Mouse (Mus musculus) hindbrain, postnatal 0 days (tissue): Measurements from ENCODE around the gene Gm11569. TPM values are rescaled to one million over a fixed set of nuclear protein-coding genes. Genes with fewer than 3 reads are reported as not detected.
"Not testable (repeated sequence)": the region's sequence is repeated elsewhere in the genome, so short reads cannot be mapped to it uniquely, and the experiment has no call there.

Experiments
- ATAC-seq: fragments of 200-750 bp; cut with Nextera tagmentation; 2 replicates; pipeline ENCODE4 v1.8.0; 2017; ENCODE audit warnings: mild to moderate bottlenecking, moderate TSS enrichment, moderate library complexity
- DNase-seq: peaks from one replicate; pipeline ENCODE4 v3.0.0-alpha.2; 2015; ENCODE audit warnings: low spot score
- H3K27ac ChIP-seq: fragments of 300-500 bp; sonication (generic); 2 replicates; pipeline ENCODE4 v1.5.1; 2014; ENCODE audit warnings: mild to moderate bottlenecking
- H3K27me3 ChIP-seq: fragments of 300-500 bp; sonication (generic); 2 replicates; pipeline ENCODE4 v1.6.1; 2014; ENCODE audit warnings: low read length, mixed read lengths; ENCODE audit not compliant: insufficient read depth
- H3K36me3 ChIP-seq: fragments of 300-500 bp; sonication (generic); 2 replicates; pipeline ENCODE4 v1.6.1; 2014; ENCODE audit warnings: low read length, mixed read lengths; ENCODE audit not compliant: insufficient read depth
- H3K4me1 ChIP-seq: fragments of 300-500 bp; sonication (generic); 2 replicates; pipeline ENCODE4 v1.6.1; 2014; ENCODE audit warnings: antibody characterized with exemption, low read length, mixed read lengths; ENCODE audit not compliant: insufficient read depth
- H3K4me2 ChIP-seq: fragments of 300-500 bp; sonication (generic); 2 replicates; pipeline ENCODE4 v1.6.1; 2014; ENCODE audit warnings: low read depth, mild to moderate bottlenecking, low read length, moderate library complexity, mixed read lengths
- H3K4me3 ChIP-seq: fragments of 300-500 bp; sonication (generic); 2 replicates; pipeline ENCODE4 v1.5.1; 2014; ENCODE audit warnings: low read length
- H3K9ac ChIP-seq: fragments of 300-500 bp; sonication (generic); replicated peaks from 2 replicates; pipeline ENCODE4 v1.6.1; 2014; ENCODE audit warnings: mild to moderate bottlenecking, low read length, moderate library complexity, mixed read lengths
- H3K9me3 ChIP-seq: fragments of 300-500 bp; sonication (generic); 2 replicates; pipeline ENCODE4 v1.6.1; 2016; ENCODE audit warnings: low read length, mixed read lengths
- CTCF ChIP-seq: IDR thresholded peaks from 2 replicates; pipeline ENCODE4 v1.5.1; 2016; ENCODE audit warnings: antibody characterized with exemption, control low read depth, low read depth
- WGBS: fragments of 180-500 bp; shearing (Covaris S2); extraction: QIAGEN DNeasy Blood & Tissue Kit; methylation state at CpG from one replicate; pipeline ENCODE4 v1.1.7; 2014; 5-methylcytosine and 5-hydroxymethylcytosine counted together
- polyA plus RNA-seq: library from polyadenylated mRNA; unstranded; fragments of >200 nt; fragmentation: Nextera tagmentation; extraction: Ambion mirVana; gene quantifications from 2 replicates; pipeline ENCODE4 v1.2.1, GENCODE M21; 2015
- total RNA-seq: library from RNA; depleted of rRNA; stranded (reverse); fragments of >200 nt; gene quantifications from 2 replicates; pipeline ENCODE4 v1.2.3, GENCODE M21; 2014; rRNA removed

Gm11569 gene
- total and polyA plus RNA-seq, 2 experiments from 2014 or later, result not detected

GRCm38 (mm10) chr11:99793367-99793766 is 5.4 kb downstream of the Gm11569 start, which contains the start of gene Gm11596:
Gene Gm11596, minus strand, starts transcription at chr11:99793467.
- H3K4me2 ChIP-seq, result no peak within 1 kb of the TSS
- ATAC-seq (no peak), DNase-seq (no peak)
- H3K9me3 ChIP-seq, result no peaks in the 10 kb centered on the region
- H3K4me3 ChIP-seq, result no peak within 1 kb of the TSS
- H3K9ac ChIP-seq, result no peak within 1 kb of the TSS
- TF ChIP-seq CTCF, result no peak
- H3K27ac ChIP-seq, result no peak within 1 kb of the TSS
- no peaks in the 10 kb centered on the region for H3K27me3 ChIP-seq
- no peaks in the 10 kb centered on the region for H3K36me3 ChIP-seq
- 90% methylated on average over 2 of the region's 2 CpGs for WGBS
- H3K4me1 ChIP-seq, result no peaks in the 10 kb centered on the region

- H3K4me3 ChIP-seq, H3K9me3 ChIP-seq, H3K27ac ChIP-seq, DNase-seq, H3K27me3 ChIP-seq, H3K4me1 ChIP-seq, ATAC-seq, H3K9ac ChIP-seq, H3K4me2 ChIP-seq, H3K36me3 ChIP-seq: not testable (repeated sequence)
Measured at GRCm38 (mm10) chr11:99784900-99785299, 13.8 kb downstream of the Gm11569 start, which contains the start of gene Krtap4-9. Gene Krtap4-9, plus strand, starts transcription at chr11:99785200.

- Histone ChIP-seq H3K27ac (no peak within 1 kb of the TSS), H3K4me2 (no peak within 1 kb of the TSS), H3K4me1 (no peaks in the 10 kb centered on the region), H3K9me3 (no peaks in the 10 kb centered on the region), H3K9ac (no peak within 1 kb of the TSS), H3K27me3 (no peaks in the 10 kb centered on the region), H3K36me3 (no peaks in the 10 kb centered on the region), H3K4me3 (no peak within 1 kb of the TSS)
- WGBS, result 94% methylated on average over 2 of the region's 2 CpGs
- no peak for TF ChIP-seq CTCF
- DNase-seq (no peak), ATAC-seq (no peak)
Measured at GRCm38 (mm10) chr11:99780604-99781003, 18.1 kb downstream of the Gm11569 start, which contains the start of gene Krtap4-8. Gene Krtap4-8, minus strand, starts transcription at chr11:99780704.

- no peak overlapping the region for H3K4me2 ChIP-seq
- H3K9me3 ChIP-seq, result no peaks in the 10 kb centered on the region
- H3K9ac ChIP-seq, result no peak overlapping the region
- no peak overlapping the region for H3K4me3 ChIP-seq
- no peak overlapping the region for H3K27ac ChIP-seq
- no peaks in the 10 kb centered on the region for H3K36me3 ChIP-seq
- no peaks in the 10 kb centered on the region for H3K4me1 ChIP-seq
- H3K27me3 ChIP-seq, result no peaks in the 10 kb centered on the region
- no peak for TF ChIP-seq CTCF
- ATAC-seq (no peak), DNase-seq (no peak)
- WGBS, result 42% methylated on average over 7 of the region's 7 CpGs
Measured at GRCm38 (mm10) chr11:99778401-99778800, 20.3 kb downstream of the Gm11569 start.

- not testable (repeated sequence) for H3K27me3 ChIP-seq, H3K4me1 ChIP-seq, H3K4me2 ChIP-seq, H3K27ac ChIP-seq, H3K9ac ChIP-seq, H3K36me3 ChIP-seq, ATAC-seq, H3K4me3 ChIP-seq, H3K9me3 ChIP-seq, DNase-seq
Measured at GRCm38 (mm10) chr11:99772813-99773212, 25.9 kb downstream of the Gm11569 start, which contains the start of gene Gm11595. Gene Gm11595, minus strand, starts transcription at chr11:99772913.

DNA sequence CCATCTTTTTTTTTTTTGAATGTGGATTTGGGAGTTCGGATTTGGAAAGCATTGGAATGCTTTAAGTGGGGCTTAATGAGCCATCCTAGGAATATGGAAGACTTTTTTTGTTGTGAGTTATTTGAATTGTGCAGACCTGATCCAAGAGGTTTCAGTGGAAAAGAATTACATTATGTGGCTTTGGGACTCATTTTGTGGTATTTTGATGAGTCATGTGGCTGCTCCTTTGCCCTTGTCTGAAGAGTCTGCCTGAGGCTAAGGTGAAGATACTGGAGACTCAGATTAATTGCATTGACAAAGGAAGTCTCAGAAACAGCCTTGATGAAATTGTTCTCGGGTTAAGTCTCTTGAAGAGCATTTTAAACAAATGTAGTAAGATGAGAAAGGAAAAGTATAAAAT is 30.3 kb downstream of the Gm11569 start:
- H3K4me3 ChIP-seq, result no peak overlapping the region
- WGBS, result 82% methylated on average over 2 of the region's 2 CpGs
- H3K27me3 ChIP-seq, result no peaks in the 10 kb centered on the region
- H3K9ac ChIP-seq, result no peak overlapping the region
- H3K4me2 ChIP-seq, result no peak overlapping the region
- H3K9me3 ChIP-seq, result no peaks in the 10 kb centered on the region
- no peak for ATAC-seq
- no peaks in the 10 kb centered on the region for H3K4me1 ChIP-seq
- no peak for TF ChIP-seq CTCF
- H3K36me3 ChIP-seq, result no peaks in the 10 kb centered on the region
- DNase-seq, result no peak
- H3K27ac ChIP-seq, result no peak overlapping the region

DNA sequence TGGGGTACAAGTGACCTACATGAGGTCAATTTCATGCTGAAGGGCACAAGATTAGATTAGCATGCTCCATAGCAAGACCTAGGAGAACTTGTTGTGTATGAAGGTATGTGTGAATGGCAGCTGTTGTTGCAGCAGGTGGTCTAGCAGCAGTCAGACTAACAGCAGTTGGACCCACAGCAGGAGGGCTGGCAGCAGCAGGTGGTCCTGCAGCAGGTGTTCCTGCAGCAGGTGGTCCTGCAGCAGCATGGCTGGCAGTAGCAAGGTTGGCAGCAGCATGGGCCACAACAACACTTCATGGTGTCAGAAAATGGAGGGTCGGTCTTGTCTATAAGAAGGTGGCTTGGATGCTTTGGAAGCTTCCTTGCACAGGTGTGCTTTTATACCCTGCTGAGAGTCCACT is 39.9 kb downstream of the Gm11569 start:
- no peak for DNase-seq
- H3K27me3 ChIP-seq, result no peaks in the 10 kb centered on the region
- TF ChIP-seq CTCF, result no peak
- H3K9me3 ChIP-seq, result no peaks in the 10 kb centered on the region
- H3K27ac ChIP-seq, result no peak overlapping the region
- H3K9ac ChIP-seq, result no peak overlapping the region
- no peaks in the 10 kb centered on the region for H3K36me3 ChIP-seq
- H3K4me1 ChIP-seq, result no peaks in the 10 kb centered on the region
- H3K4me3 ChIP-seq, result no peak overlapping the region
- 82% methylated on average over 1 of the region's 1 CpGs for WGBS
- H3K4me2 ChIP-seq, result no peak overlapping the region
- no peak for ATAC-seq

Other genes with a start within 250 kb of the Gm11569 start
Only the 30 nearest of the 43 such genes appear.
- gene Gm11937, start 188.7 kb downstream of the Gm11569 start, total RNA-seq, result not detected in 2 replicates
- gene Gm11937, start 188.7 kb downstream of the Gm11569 start, polyA plus RNA-seq, result not detected in 2 replicates
- gene Krtap2-4, start 184.1 kb downstream of the Gm11569 start, total RNA-seq, result 2.8 TPM in 1 of 2 replicates, not detected in the other
- not detected in 2 replicates for gene Krtap2-4, start 184.1 kb downstream of the Gm11569 start, polyA plus RNA-seq
- gene Gm11562, start 178.5 kb downstream of the Gm11569 start, total RNA-seq, result not detected in 2 replicates
- not detected in 2 replicates for gene Gm11562, start 178.5 kb downstream of the Gm11569 start, polyA plus RNA-seq
- gene Krtap4-1, start 170.7 kb downstream of the Gm11569 start, total RNA-seq, result not detected in 2 replicates
- not detected in 2 replicates for gene Krtap4-1, start 170.7 kb downstream of the Gm11569 start, polyA plus RNA-seq
- gene Krtap4-2, start 163.8 kb downstream of the Gm11569 start, total RNA-seq, result not detected in 2 replicates
- not detected in 2 replicates for gene Krtap4-2, start 163.8 kb downstream of the Gm11569 start, polyA plus RNA-seq
- gene Krtap4-7, start 154.8 kb downstream of the Gm11569 start, total RNA-seq, result not detected in 2 replicates
- not detected in 2 replicates for gene Krtap4-7, start 154.8 kb downstream of the Gm11569 start, polyA plus RNA-seq
- not detected in 2 replicates for gene Gm11555, start 148.7 kb downstream of the Gm11569 start, total RNA-seq
- gene Gm11555, start 148.7 kb downstream of the Gm11569 start, polyA plus RNA-seq, result not detected in 2 replicates
- gene Gm11563, start 140.0 kb downstream of the Gm11569 start, total RNA-seq, result not detected in 2 replicates
- gene Gm11563, start 140.0 kb downstream of the Gm11569 start, polyA plus RNA-seq, result not detected in 2 replicates
- not detected in 2 replicates for gene Krtap4-6, start 133.0 kb downstream of the Gm11569 start, total RNA-seq
- gene Krtap4-6, start 133.0 kb downstream of the Gm11569 start, polyA plus RNA-seq, result not detected in 2 replicates
- gene Gm14190, start 108.2 kb downstream of the Gm11569 start, total RNA-seq, result not detected in 2 replicates
- gene Gm14190, start 108.2 kb downstream of the Gm11569 start, polyA plus RNA-seq, result not detected in 2 replicates
- not detected in 2 replicates for gene Gm14180, start 64.6 kb downstream of the Gm11569 start, total RNA-seq
- gene Gm14180, start 64.6 kb downstream of the Gm11569 start, polyA plus RNA-seq, result not detected in 2 replicates
- gene Gm11595, start 26.0 kb downstream of the Gm11569 start, total RNA-seq, result not detected in 2 replicates
- gene Gm11595, start 26.0 kb downstream of the Gm11569 start, polyA plus RNA-seq, result not detected in 2 replicates
- not detected in 2 replicates for gene Krtap4-8, start 18.2 kb downstream of the Gm11569 start, total RNA-seq
- gene Krtap4-8, start 18.2 kb downstream of the Gm11569 start, polyA plus RNA-seq, result not detected in 2 replicates
- gene Krtap4-9, start 13.7 kb downstream of the Gm11569 start, total RNA-seq, result not detected in 2 replicates
- gene Krtap4-9, start 13.7 kb downstream of the Gm11569 start, polyA plus RNA-seq, result not detected in 2 replicates
- gene Gm11596, start 5.5 kb downstream of the Gm11569 start, total RNA-seq, result not detected in 2 replicates
- gene Gm11596, start 5.5 kb downstream of the Gm11569 start, polyA plus RNA-seq, result not detected in 2 replicates
- not detected in 2 replicates for gene Gm11554, start 5.5 kb upstream of the Gm11569 start, total RNA-seq
- not detected in 2 replicates for gene Gm11554, start 5.5 kb upstream of the Gm11569 start, polyA plus RNA-seq
- gene Krtap4-13, start 11.0 kb upstream of the Gm11569 start, total RNA-seq, result not detected in 2 replicates
- gene Krtap4-13, start 11.0 kb upstream of the Gm11569 start, polyA plus RNA-seq, result not detected in 2 replicates
- gene Gm11564, start 16.7 kb upstream of the Gm11569 start, total RNA-seq, result not detected in 2 replicates
- not detected in 2 replicates for gene Gm11564, start 16.7 kb upstream of the Gm11569 start, polyA plus RNA-seq
- gene 2300003K06Rik, start 39.1 kb upstream of the Gm11569 start, total RNA-seq, result not detected in 2 replicates
- not detected in 2 replicates for gene 2300003K06Rik, start 39.1 kb upstream of the Gm11569 start, polyA plus RNA-seq
- gene Krtap4-16, start 52.7 kb upstream of the Gm11569 start, total RNA-seq, result not detected in 2 replicates
- gene Krtap4-16, start 52.7 kb upstream of the Gm11569 start, polyA plus RNA-seq, result not detected in 2 replicates
- not detected in 2 replicates for gene Gm11568, start 59.0 kb upstream of the Gm11569 start, total RNA-seq
- gene Gm11568, start 59.0 kb upstream of the Gm11569 start, polyA plus RNA-seq, result not detected in 2 replicates
- not detected in 2 replicates for gene Gm11559, start 65.5 kb upstream of the Gm11569 start, total RNA-seq
- gene Gm11559, start 65.5 kb upstream of the Gm11569 start, polyA plus RNA-seq, result not detected in 2 replicates
- not detected in 2 replicates for gene Krtap9-1, start 74.5 kb upstream of the Gm11569 start, total RNA-seq
- gene Krtap9-1, start 74.5 kb upstream of the Gm11569 start, polyA plus RNA-seq, result not detected in 2 replicates
- gene Gm11567, start 80.3 kb upstream of the Gm11569 start, total RNA-seq, result not detected in 2 replicates
- gene Gm11567, start 80.3 kb upstream of the Gm11569 start, polyA plus RNA-seq, result not detected in 2 replicates
- gene Krtap31-1, start 109.0 kb upstream of the Gm11569 start, total RNA-seq, result not detected in 2 replicates
- gene Krtap31-1, start 109.0 kb upstream of the Gm11569 start, polyA plus RNA-seq, result not detected in 2 replicates
- gene Gm11565, start 115.8 kb upstream of the Gm11569 start, total RNA-seq, result not detected in 2 replicates
- gene Gm11565, start 115.8 kb upstream of the Gm11569 start, polyA plus RNA-seq, result not detected in 2 replicates
- not detected in 2 replicates for gene Krtap31-2, start 137.4 kb upstream of the Gm11569 start, total RNA-seq
- gene Krtap31-2, start 137.4 kb upstream of the Gm11569 start, polyA plus RNA-seq, result not detected in 2 replicates
- not detected in 2 replicates for gene Krtap9-5, start 149.5 kb upstream of the Gm11569 start, total RNA-seq
- not detected in 2 replicates for gene Krtap9-5, start 149.5 kb upstream of the Gm11569 start, polyA plus RNA-seq
- not detected in 2 replicates for gene Krtap29-1, start 180.1 kb upstream of the Gm11569 start, total RNA-seq
- not detected in 2 replicates for gene Krtap29-1, start 180.1 kb upstream of the Gm11569 start, polyA plus RNA-seq
- not detected in 2 replicates for gene Krtap16-1, start 187.7 kb upstream of the Gm11569 start, total RNA-seq
- 0.09 TPM in 1 of 2 replicates, not detected in the other for gene Krtap16-1, start 187.7 kb upstream of the Gm11569 start, polyA plus RNA-seq